9 mouse cellular contexts compared by ENCODE assay signal in genomic region chr17:50136060-50136459, GRCm38 (mm10). TPM values are rescaled to one million over a fixed set of nuclear protein-coding genes. Genes with fewer than 3 reads are reported as not detected.
DNase-seq lines count a peak whose midpoint lies in the region; ATAC-seq and TF ChIP-seq lines count a peak whose summit lies in the region.
"Had no signal": no experiment of that assay in that cellular context is flagged by ENCODE, and none has a peak within 500 bp of the region (broad histone marks: within the 10 kb centered on the region; RNA-seq: fewer than 3 reads in every experiment).

No protein-coding gene starts in this region.

- 32% methylated on average over 9 of the region's 9 CpGs for WGBS in heart, postnatal 0 days
- 20% methylated on average over 9 of the region's 9 CpGs for WGBS in liver, embryonic 14.5 days (ENCODE audit: insufficient replicate concordance)

- no peak for TF ChIP-seq RAD21 in MEL (IDR thresholded peaks at IDR 0.05; ENCODE audit: low read depth, low read length)

- TF ChIP-seq CTCF in MEL (IDR thresholded peaks at IDR 0.05 in 2 of 3, conservative IDR thresholded peaks at IDR 0.05 in 1 of 3; ENCODE audit: control insufficient read depth in 1 of 3, insufficient read depth in 1 of 3, low read depth in 2 of 3, low read length in 3 of 3, poor library complexity in 1 of 3, severe bottlenecking in 1 of 3) = no peak
- TF ChIP-seq CTCF in heart, postnatal 0 days (IDR thresholded peaks at IDR 0.05; ENCODE audit: low read depth) = no peak
- TF ChIP-seq CTCF in liver, embryonic 14.5 days (IDR thresholded peaks at IDR 0.05; ENCODE audit: low read depth) = peak; percentile 7; the same call in 1 of the 2 replicates

- no peak for TF ChIP-seq POLR2A in MEL (IDR thresholded peaks at IDR 0.05; ENCODE audit: control insufficient read depth in 1 of 2, insufficient read depth in 1 of 2, low read depth in 1 of 2, low read length in 2 of 2, poor library complexity in 1 of 2)

- H3K36me3 ChIP-seq in MEL (ENCODE audit: control insufficient read depth in 1 of 2, insufficient read depth in 2 of 2, low read length in 2 of 2) = peaks cover 0 to 8% of the 10 kb centered on the region in 2 experiments; a peak in 2 of 4 replicates
- no peaks in the 10 kb centered on the region for H3K36me3 ChIP-seq in heart, postnatal 0 days (replicated peaks; ENCODE audit: control insufficient read depth, insufficient read depth, low read length)
- H3K36me3 ChIP-seq in liver, embryonic 14.5 days (replicated peaks; ENCODE audit: control insufficient read depth, insufficient read depth, low read depth) = no peaks in the 10 kb centered on the region

- peaks cover 2 to 10% of the 10 kb centered on the region in 2 experiments; a peak in 2 of 4 replicates for H3K4me1 ChIP-seq in MEL (ENCODE audit: control insufficient read depth in 1 of 2, insufficient read depth in 2 of 2, low read length in 2 of 2)
- peaks cover 16% of the 10 kb centered on the region for H3K4me1 ChIP-seq in heart, postnatal 0 days (ENCODE audit: control insufficient read depth, insufficient read depth)
- H3K4me1 ChIP-seq in liver, embryonic 14.5 days (replicated peaks; ENCODE audit: control insufficient read depth in 2 of 2, insufficient read depth in 2 of 2, low read length in 1 of 2) = no peaks in the 10 kb centered on the region; a peak in 2 of 4 replicates

- no peak overlapping the region for H3K4me3 ChIP-seq in MEL (ENCODE audit: control insufficient read depth in 1 of 2, insufficient read depth in 1 of 2, low read depth in 2 of 2, low read length in 2 of 2)
- no peak overlapping the region for H3K4me3 ChIP-seq in heart, postnatal 0 days (ENCODE audit: low read depth, low read length)
- H3K4me3 ChIP-seq in liver, embryonic 14.5 days (ENCODE audit: insufficient read depth in 1 of 2, low read depth in 2 of 2, low read length in 2 of 2) = no peak overlapping the region
- H3K4me3 ChIP-seq: megakaryocyte, embryonic 14.5 days had no signal

- H3K4me2 ChIP-seq in heart, postnatal 0 days (ENCODE audit: low read depth, low read length) = no peak overlapping the region
- no peak overlapping the region for H3K4me2 ChIP-seq in liver, embryonic 14.5 days (ENCODE audit: low read depth)

- no peak overlapping the region for H3K27ac ChIP-seq in MEL (ENCODE audit: control insufficient read depth, low read depth, low read length)
- peak overlapping the region; percentile 27 for H3K27ac ChIP-seq in heart, postnatal 0 days (ENCODE audit: low read depth)
- H3K27ac ChIP-seq in liver, embryonic 14.5 days = no peak overlapping the region

- ATAC-seq in heart, postnatal 0 days (ENCODE audit: insufficient read depth, low read depth) = peak; percentile 33; the same call in 1 of the 2 replicates
- ATAC-seq in liver, embryonic 14.5 days (ENCODE audit: insufficient read depth) = peak; percentile 65

- TF ChIP-seq EP300 in MEL (IDR thresholded peaks at IDR 0.05; ENCODE audit: low read depth in 1 of 2, low read length in 2 of 2) = peak; percentile 87 to 93
- TF ChIP-seq EP300 in heart, postnatal 0 days (IDR thresholded peaks at IDR 0.05; ENCODE audit: low read depth) = no peak
- TF ChIP-seq EP300 in liver, embryonic 14.5 days (IDR thresholded peaks at IDR 0.05; ENCODE audit: low read depth) = 0 out of 2 replicates have a peak, but pooled peaks have one; percentile 14

- H3K27me3 ChIP-seq in MEL (ENCODE audit: control insufficient read depth in 1 of 2, insufficient read depth in 2 of 2, low read length in 2 of 2) = no peaks in the 10 kb centered on the region
- H3K27me3 ChIP-seq in heart, postnatal 0 days (ENCODE audit: control insufficient read depth, insufficient read depth, low read length) = no peaks in the 10 kb centered on the region
- H3K27me3 ChIP-seq in liver, embryonic 14.5 days (ENCODE audit: control insufficient read depth, insufficient read depth, low read length) = no peaks in the 10 kb centered on the region

- H3K9me3 ChIP-seq in MEL (replicated peaks; ENCODE audit: insufficient read depth, low read length) = no peaks in the 10 kb centered on the region
- H3K9me3 ChIP-seq in heart, postnatal 0 days (replicated peaks; ENCODE audit: control insufficient read depth, low read length) = no peaks in the 10 kb centered on the region
- H3K9me3 ChIP-seq in liver, embryonic 14.5 days (ENCODE audit: control insufficient read depth, low read length) = no peaks in the 10 kb centered on the region

- DNase-seq in B cell, adult 2 months = peak; percentile 69 to 75
- DNase-seq in MEL (ENCODE audit: low read depth, low spot score) = peak; percentile 95
- peak; percentile 27 for DNase-seq in heart, postnatal 0 days (ENCODE audit: low spot score)
- DNase-seq in liver, embryonic 14.5 days (ENCODE audit: low read depth in 3 of 3, low spot score in 3 of 3) = peak in 1 of 3 experiments; percentile 22
- DNase-seq in spleen, postnatal 14 days (ENCODE audit: low spot score in 2 of 2) = peak; percentile 36 to 42
- no peak for DNase-seq in layer of hippocampus, postnatal 36 days
- DNase-seq in right cerebral cortex, postnatal 14 days = no peak
- no peak for DNase-seq in cerebellum, adult 9-11 months

- H3K79me2 ChIP-seq in MEL (ENCODE audit: control insufficient read depth, insufficient read depth, low read length, poor library complexity) = no peaks in the 10 kb centered on the region

- no peak overlapping the region for H3K9ac ChIP-seq in MEL (ENCODE audit: control insufficient read depth, low read depth, low read length, poor library complexity, severe bottlenecking)
- H3K9ac ChIP-seq in heart, postnatal 0 days (replicated peaks; ENCODE audit: low read depth, low read length) = no peak overlapping the region
- H3K9ac ChIP-seq in liver, embryonic 14.5 days (replicated peaks) = no peak overlapping the region

TF ChIP-seq in MEL, 35 proteins besides CTCF, POLR2A, EP300 and RAD21:
- TF ChIP-seq SMC3 (IDR thresholded peaks at IDR 0.05; ENCODE audit: low read depth, low read length) (peak; percentile 26; the same call in 1 of the 2 replicates), MAX (IDR thresholded peaks at IDR 0.05; ENCODE audit: low read length) (peak; percentile 68), ZMIZ1 (IDR thresholded peaks at IDR 0.05; ENCODE audit: low read depth, low read length) (no peak), ZNF384 (IDR thresholded peaks at IDR 0.05; ENCODE audit: low read depth, low read length) (no peak), GABPA (IDR thresholded peaks at IDR 0.05; ENCODE audit: low read depth, low read length) (no peak), ETS1 (IDR thresholded peaks at IDR 0.05; ENCODE audit: low read depth, low read length) (peak; percentile 86), GATA1 (IDR thresholded peaks at IDR 0.05; ENCODE audit: low read depth, low read length) (peak; percentile 89), MAFK (IDR thresholded peaks at IDR 0.05; ENCODE audit: borderline replicate concordance, low read depth, low read length) (peak; percentile 69; the same call in 1 of the 2 replicates), BHLHE40 (IDR thresholded peaks at IDR 0.05; ENCODE audit: borderline replicate concordance, low read depth, low read length) (peak; percentile 87), TBP (IDR thresholded peaks at IDR 0.05; ENCODE audit: low read depth, low read length) (no peak), MAZ (IDR thresholded peaks at IDR 0.05; ENCODE audit: low read depth, low read length) (0 out of 2 replicates have a peak, but pooled peaks have one; percentile 43), TCF12 (IDR thresholded peaks at IDR 0.05; ENCODE audit: low read depth, low read length) (peak; percentile 94), UBTF (IDR thresholded peaks at IDR 0.05; ENCODE audit: borderline replicate concordance, insufficient read depth, low read depth, low read length) (no peak), ELF1 (IDR thresholded peaks at IDR 0.05; ENCODE audit: low read depth, low read length) (no peak), KAT2A (conservative IDR thresholded peaks at IDR 0.05; ENCODE audit: low read depth, low read length) (no peak), JUND (IDR thresholded peaks at IDR 0.05; ENCODE audit: low read depth, low read length) (no peak), NRF1 (IDR thresholded peaks at IDR 0.05; ENCODE audit: insufficient read depth, low read depth, low read length, poor library complexity, severe bottlenecking) (peak; percentile 37; the same call in 1 of the 2 replicates), MXI1 (IDR thresholded peaks at IDR 0.05; ENCODE audit: low read depth, low read length) (peak; percentile 75), POLR2AphosphoS5 (IDR thresholded peaks at IDR 0.05; ENCODE audit: borderline replicate concordance, low read depth, low read length) (no peak), HCFC1 (IDR thresholded peaks at IDR 0.05; ENCODE audit: low read depth, low read length) (peak; percentile 56), TAL1 (IDR thresholded peaks at IDR 0.05; ENCODE audit: low read length) (peak; percentile 92), MYB (IDR thresholded peaks at IDR 0.05; ENCODE audit: low read depth, low read length) (peak; percentile 57; the same call in 1 of the 2 replicates), USF1 (IDR thresholded peaks at IDR 0.05; ENCODE audit: low read depth, low read length) (no peak), SIN3A (IDR thresholded peaks at IDR 0.05; ENCODE audit: low read length) (peak; percentile 58; the same call in 1 of the 2 replicates), RCOR1 (IDR thresholded peaks at IDR 0.05; ENCODE audit: low read depth, low read length) (peak; percentile 99), MYC (IDR thresholded peaks at IDR 0.05; ENCODE audit: low read depth, low read length) (peak; percentile 62; the same call in 1 of the 2 replicates), POLR2AphosphoS2 (IDR thresholded peaks at IDR 0.05; ENCODE audit: low read length) (0 out of 2 replicates have a peak, but pooled peaks have one; percentile 55)

RNA-seq across cellular contexts. Expression of gene Rftn1, which starts 54.4 kb away (rescaled TPM):
- 69.1 and 70.2 TPM in 2 replicates for total RNA-seq in MEL (2012; rRNA removed)
- polyA plus RNA-seq in MEL (2012; ENCODE audit: insufficient read depth in 1 of 2, insufficient read length in 2 of 2, low read depth in 1 of 2, low replicate concordance in 2 of 2, missing spikeins in 1 of 2) = 10 to 100 TPM in 1 of 2 experiments, not detected in 1; 76.1 TPM
- total RNA-seq in heart, postnatal 0 days (2014; rRNA removed; ENCODE audit: low replicate concordance) = 54.8 and 59.5 TPM in 2 replicates
- 32.9 and 36.5 TPM in 2 replicates for polyA plus RNA-seq in heart, postnatal 0 days (2015; fragmentation: Nextera tagmentation; extraction: Ambion mirVana)
- polyA plus RNA-seq in liver, embryonic 14.5 days (2012; rRNA removed) = 1.6 and 2.2 TPM in 2 replicates
- polyA plus RNA-seq in liver, embryonic 14.5 days (2014; fragmentation: Nextera tagmentation; extraction: Ambion mirVana) = 3.2 and 3.4 TPM in 2 replicates
- 10 to 100 TPM; 12.5 to 14.4 TPM for total RNA-seq in layer of hippocampus, postnatal 36 days (2021)

Comparison
In these comparisons a context has a peak if more than half of its experiments do, and no peak if none do; other contexts are left out.
1. DNase-seq: peak in B cell, adult 2 months (2 of 2), MEL (single experiment), heart, postnatal 0 days (single experiment) and spleen, postnatal 14 days (2 of 2); none in layer of hippocampus, postnatal 36 days (0 of 2), right cerebral cortex, postnatal 14 days (single experiment) and cerebellum, adult 9-11 months (single experiment).